26 mouse cellular contexts compared by ENCODE assay signal in the genomic region with DNA sequence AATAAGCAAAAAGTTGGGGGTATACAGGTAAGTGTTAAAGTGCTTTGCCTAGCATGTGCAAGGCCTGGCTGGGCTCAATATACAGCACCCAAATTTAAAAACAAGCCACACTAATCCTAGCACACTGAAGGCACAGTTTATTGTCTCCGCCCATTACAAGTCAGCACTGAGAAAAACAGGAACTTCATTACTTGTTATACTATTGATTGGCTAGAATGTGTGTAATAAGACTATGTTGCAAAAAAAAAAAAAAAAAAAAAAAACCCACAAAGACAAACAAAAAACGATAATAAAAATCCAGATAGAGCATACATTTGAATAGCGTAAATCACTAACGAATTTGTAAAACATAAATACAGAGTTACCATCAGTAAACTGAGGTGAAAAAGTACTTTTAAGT. TPM values are rescaled to one million over a fixed set of nuclear protein-coding genes. Genes with fewer than 3 reads are reported as not detected.
DNase-seq lines count a peak whose midpoint lies in the region; ATAC-seq lines count a peak whose summit lies in the region.
"Had no signal": no experiment of that assay in that cellular context is flagged by ENCODE, and none has a peak within 500 bp of the region (broad histone marks: within the 10 kb centered on the region; RNA-seq: fewer than 3 reads in every experiment).

No protein-coding gene starts in this region.

- no peak for DNase-seq in liver, embryonic 11.5 days (ENCODE audit: low spot score)
- no peak for DNase-seq in embryo, embryonic 11 days
- DNase-seq in hindbrain, embryonic 14.5 days (ENCODE audit: low spot score), result no peak
- DNase-seq: adrenal gland, postnatal 10 days; adrenal gland, postnatal 36 days; cerebellum, adult 18-20 months; cerebellum, adult 9-10 months; cerebellum, postnatal 14 days; gastrocnemius, postnatal 25 days; heart, adult 2 months; heart, postnatal 14 days had no signal

- no peaks in the 10 kb centered on the region for H3K4me1 ChIP-seq in liver, embryonic 11.5 days (replicated peaks; ENCODE audit: control insufficient read depth, insufficient read depth, low read length)
- peaks cover 15% of the 10 kb centered on the region; the same call in 1 of the 2 replicates for H3K4me1 ChIP-seq in hindbrain, embryonic 14.5 days (replicated peaks; ENCODE audit: control insufficient read depth, insufficient read depth, low read length)
- H3K4me1 ChIP-seq: embryonic facial prominence, embryonic 10.5 days; embryonic facial prominence, embryonic 13.5 days; heart, embryonic 10.5 days; heart, embryonic 13.5 days; intestine, embryonic 15.5 days had no signal

- H3K4me3 ChIP-seq in liver, embryonic 11.5 days (ENCODE audit: low read depth, low read length), result no peak overlapping the region
- no peak overlapping the region for H3K4me3 ChIP-seq in hindbrain, embryonic 14.5 days (replicated peaks; ENCODE audit: low read length)
- H3K4me3 ChIP-seq: embryonic facial prominence, embryonic 10.5 days; embryonic facial prominence, embryonic 13.5 days; erythroblast, embryonic 14.5 days; forebrain, embryonic 12.5 days; forebrain, embryonic 15.5 days; heart, adult 2 months; heart, embryonic 10.5 days; heart, embryonic 13.5 days; hindbrain, embryonic 12.5 days; intestine, embryonic 15.5 days had no signal

- 94% methylated on average over 4 of the region's 4 CpGs for WGBS in liver, embryonic 11.5 days
- WGBS in hindbrain, embryonic 14.5 days, result 99% methylated on average over 4 of the region's 4 CpGs

- no peak overlapping the region for H3K4me2 ChIP-seq in liver, embryonic 11.5 days
- no peak overlapping the region for H3K4me2 ChIP-seq in hindbrain, embryonic 14.5 days (replicated peaks)
- H3K4me2 ChIP-seq: embryonic facial prominence, embryonic 13.5 days; forebrain, embryonic 12.5 days; forebrain, embryonic 15.5 days; heart, embryonic 13.5 days; hindbrain, embryonic 12.5 days; intestine, embryonic 15.5 days had no signal

- H3K27me3 ChIP-seq in liver, embryonic 11.5 days (replicated peaks; ENCODE audit: control insufficient read depth, insufficient read depth, low read length), result no peaks in the 10 kb centered on the region
- H3K27me3 ChIP-seq in hindbrain, embryonic 14.5 days (ENCODE audit: control insufficient read depth, insufficient read depth, low read length), result no peaks in the 10 kb centered on the region
- H3K27me3 ChIP-seq: embryonic facial prominence, embryonic 13.5 days; forebrain, embryonic 12.5 days; forebrain, embryonic 15.5 days; heart, embryonic 13.5 days; hindbrain, embryonic 12.5 days; intestine, embryonic 15.5 days; Patski had no signal

- ATAC-seq in common myeloid progenitor, adult 5-6 weeks (replicated peaks; ENCODE audit: low read depth, poor library complexity, severe bottlenecking), result peak; percentile 78
- ATAC-seq in megakaryocyte, adult 5-6 weeks (ENCODE audit: poor library complexity, severe bottlenecking), result peak; percentile 84
- peak; percentile 44; the same call in 1 of the 2 replicates for ATAC-seq in neutrophil, adult 5-6 weeks (ENCODE audit: extremely low read depth, insufficient number of reproducible peaks, low FRiP score, poor library complexity, severe bottlenecking)
- ATAC-seq in liver, embryonic 11.5 days (replicated peaks; ENCODE audit: low FRiP score), result no peak
- ATAC-seq in hindbrain, embryonic 14.5 days (ENCODE audit: low FRiP score), result no peak
- ATAC-seq: CD4-positive, CD25-positive, alpha-beta regulatory T cell, adult 4 months; forebrain, embryonic 15.5 days; hindbrain, embryonic 16.5 days; intestine, embryonic 15.5 days; Patski had no signal

- H3K9ac ChIP-seq in liver, embryonic 11.5 days (ENCODE audit: low read depth, low read length), result no peak overlapping the region
- H3K9ac ChIP-seq in hindbrain, embryonic 14.5 days, result no peak overlapping the region
- H3K9ac ChIP-seq: embryonic facial prominence, embryonic 13.5 days; forebrain, embryonic 12.5 days; forebrain, embryonic 15.5 days; heart, embryonic 13.5 days; hindbrain, embryonic 12.5 days; intestine, embryonic 15.5 days had no signal

- H3K9me3 ChIP-seq in liver, embryonic 11.5 days (ENCODE audit: control insufficient read depth, low read length), result no peaks in the 10 kb centered on the region
- no peaks in the 10 kb centered on the region for H3K9me3 ChIP-seq in hindbrain, embryonic 14.5 days (ENCODE audit: control insufficient read depth, low read length)
- H3K9me3 ChIP-seq: embryonic facial prominence, embryonic 10.5 days; embryonic facial prominence, embryonic 13.5 days; forebrain, embryonic 12.5 days; forebrain, embryonic 15.5 days; heart, embryonic 10.5 days; heart, embryonic 13.5 days; hindbrain, embryonic 12.5 days; intestine, embryonic 15.5 days had no signal

- no peak overlapping the region for H3K27ac ChIP-seq in liver, embryonic 11.5 days (ENCODE audit: low read depth, low read length)
- H3K27ac ChIP-seq in hindbrain, embryonic 14.5 days, result no peak overlapping the region
- H3K27ac ChIP-seq: embryonic facial prominence, embryonic 10.5 days; embryonic facial prominence, embryonic 13.5 days; forebrain, embryonic 12.5 days; forebrain, embryonic 15.5 days; heart, adult 2 months; heart, embryonic 10.5 days; heart, embryonic 13.5 days; hindbrain, embryonic 12.5 days; intestine, embryonic 15.5 days had no signal

- H3K36me3 ChIP-seq in liver, embryonic 11.5 days (ENCODE audit: control insufficient read depth, insufficient read depth, low read length), result no peaks in the 10 kb centered on the region
- no peaks in the 10 kb centered on the region for H3K36me3 ChIP-seq in hindbrain, embryonic 14.5 days (replicated peaks; ENCODE audit: control insufficient read depth, insufficient read depth)
- H3K36me3 ChIP-seq: embryonic facial prominence, embryonic 13.5 days; forebrain, embryonic 12.5 days; forebrain, embryonic 15.5 days; heart, embryonic 10.5 days; hindbrain, embryonic 12.5 days; intestine, embryonic 15.5 days had no signal

RNA-seq across cellular contexts. Expression of a gene that starts 41.5 kb away (rescaled TPM):
- total RNA-seq in common myeloid progenitor, adult 5-6 weeks (2017), result 0.09 TPM in 1 of 2 replicates, not detected in the other
- not detected in 2 replicates for total RNA-seq in megakaryocyte, adult 5-6 weeks (2015)
- total RNA-seq in megakaryocyte, adult 5-6 weeks (2017), result not detected in 2 replicates
- 1.2 and 1.5 TPM in 2 replicates for total RNA-seq in neutrophil, adult 5-6 weeks (2017)
- polyA plus RNA-seq in liver, embryonic 11.5 days (2014; fragmentation: Nextera tagmentation; extraction: Ambion mirVana), result 1.8 and 2.7 TPM in 2 replicates
- polyA plus RNA-seq in hindbrain, embryonic 14.5 days (2014; fragmentation: Nextera tagmentation; extraction: Ambion mirVana), result 33.6 and 42.0 TPM in 2 replicates
- polyA plus RNA-seq: erythroblast, embryonic 14.5 days had no signal

Comparison
In these comparisons a context has a peak if more than half of its experiments do, and no peak if none do; other contexts are left out.
1. ATAC-seq: peak in common myeloid progenitor, adult 5-6 weeks (single experiment), megakaryocyte, adult 5-6 weeks (single experiment) and neutrophil, adult 5-6 weeks (single experiment); none in liver, embryonic 11.5 days (single experiment) and hindbrain, embryonic 14.5 days (single experiment).